Mouse (Mus musculus): ENCODE data around the gene Ifnz.
A peak's percentile ranks its signal among the peaks of the same experiment; 100 is the strongest.
"Not testable (repeated sequence)": the region's sequence is repeated elsewhere in the genome, so short reads cannot be mapped to it uniquely, and the experiment has no call there.

The Ifnz gene

DNA sequence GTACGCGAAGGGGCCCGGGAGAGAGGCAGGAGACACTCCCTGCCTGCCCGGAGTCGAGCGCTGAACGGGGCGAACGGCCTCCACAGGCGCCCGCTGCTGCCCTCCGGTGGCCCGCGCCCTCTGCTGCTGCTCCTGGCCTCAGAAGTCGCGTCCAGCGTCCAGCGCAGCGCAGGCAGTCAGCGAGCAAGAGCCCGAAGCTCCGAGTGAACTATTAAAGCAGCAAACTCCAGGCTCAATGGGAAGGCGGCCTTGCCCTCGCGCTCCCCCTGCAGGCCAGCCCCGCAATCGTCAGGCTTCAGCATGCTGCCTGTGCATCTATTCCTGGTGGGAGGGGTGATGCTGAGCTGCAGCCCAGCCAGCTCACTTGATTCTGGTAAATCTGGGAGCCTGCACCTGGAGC lies 3.5 kb downstream of the Ifnz start, which contains the start of gene Gm13276:
TSS of gene Gm13276 (plus strand) at position 301 of the 400 bp plus-strand sequence.
- DNase-seq (ENCODE audit: low spot score in 2 of 2), result not testable (repeated sequence)

DNA sequence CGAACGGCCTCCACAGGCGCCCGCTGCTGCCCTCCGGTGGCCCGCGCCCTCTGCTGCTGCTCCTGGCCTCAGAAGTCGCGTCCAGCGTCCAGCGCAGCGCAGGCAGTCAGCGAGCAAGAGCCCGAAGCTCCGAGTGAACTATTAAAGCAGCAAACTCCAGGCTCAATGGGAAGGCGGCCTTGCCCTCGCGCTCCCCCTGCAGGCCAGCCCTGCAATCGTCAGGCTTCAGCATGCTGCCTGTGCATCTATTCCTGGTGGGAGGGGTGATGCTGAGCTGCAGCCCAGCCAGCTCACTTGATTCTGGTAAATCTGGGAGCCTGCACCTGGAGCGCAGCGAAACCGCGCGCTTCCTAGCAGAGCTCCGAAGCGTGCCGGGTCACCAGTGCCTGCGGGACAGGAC lies 6.5 kb downstream of the Ifnz start, which contains the start of gene Gm13277:
TSS of gene Gm13277 (plus strand) at position 231 of the 400 bp plus-strand sequence.
- DNase-seq (ENCODE audit: low spot score in 2 of 2), result peak; percentile 61 to 76

DNA sequence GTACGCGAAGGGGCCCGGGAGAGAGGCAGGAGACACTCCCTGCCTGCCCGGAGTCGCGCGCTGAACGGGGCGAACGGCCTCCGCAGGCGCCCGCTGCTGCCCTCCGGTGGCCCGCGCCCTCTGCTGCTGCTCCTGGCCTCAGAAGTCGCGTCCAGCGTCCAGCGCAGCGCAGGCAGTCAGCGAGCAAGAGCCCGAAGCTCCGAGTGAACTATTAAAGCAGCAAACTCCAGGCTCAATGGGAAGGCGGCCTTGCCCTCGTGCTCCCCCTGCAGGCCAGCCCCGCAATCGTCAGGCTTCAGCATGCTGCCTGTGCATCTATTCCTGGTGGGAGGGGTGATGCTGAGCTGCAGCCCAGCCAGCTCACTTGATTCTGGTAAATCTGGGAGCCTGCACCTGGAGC lies 9.3 kb downstream of the Ifnz start, which contains the start of gene Gm13278:
TSS of gene Gm13278 (plus strand) at position 301 of the 400 bp plus-strand sequence.
- not testable (repeated sequence) for DNase-seq (ENCODE audit: low spot score in 2 of 2)

DNA sequence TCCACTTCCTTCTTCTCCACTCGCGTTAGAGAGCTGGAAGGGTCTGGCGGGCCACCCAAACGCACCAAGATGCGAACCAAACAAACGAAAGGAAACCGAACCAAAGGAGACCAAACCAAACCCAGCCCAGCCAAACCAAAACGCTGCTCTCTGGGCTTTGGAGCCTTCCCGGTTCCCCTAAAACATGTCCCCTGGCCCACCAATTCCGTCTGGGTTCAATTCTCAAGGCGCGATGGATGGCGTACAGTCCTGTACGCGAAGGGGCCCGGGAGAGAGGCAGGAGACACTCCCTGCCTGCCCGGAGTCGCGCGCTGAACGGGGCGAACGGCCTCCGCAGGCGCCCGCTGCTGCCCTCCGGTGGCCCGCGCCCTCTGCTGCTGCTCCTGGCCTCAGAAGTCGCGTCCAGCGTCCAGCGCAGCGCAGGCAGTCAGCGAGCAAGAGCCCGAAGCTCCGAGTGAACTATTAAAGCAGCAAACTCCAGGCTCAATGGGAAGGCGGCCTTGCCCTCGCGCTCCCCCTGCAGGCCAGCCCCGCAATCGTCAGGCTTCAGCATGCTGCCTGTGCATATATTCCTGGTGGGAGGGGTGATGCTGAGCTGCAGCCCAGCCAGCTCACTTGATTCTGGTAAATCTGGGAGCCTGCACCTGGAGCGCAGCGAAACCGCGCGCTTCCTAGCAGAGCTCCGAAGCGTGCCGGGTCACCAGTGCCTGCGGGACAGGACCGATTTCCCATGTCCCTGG lies 12.2 kb downstream of the Ifnz start, which contains the start of gene Gm13275:
TSS of gene Gm13275 (plus strand) at position 552 of the 740 bp plus-strand sequence.
- peak; percentile 59 to 89 for DNase-seq (ENCODE audit: low spot score in 2 of 2)

DNA sequence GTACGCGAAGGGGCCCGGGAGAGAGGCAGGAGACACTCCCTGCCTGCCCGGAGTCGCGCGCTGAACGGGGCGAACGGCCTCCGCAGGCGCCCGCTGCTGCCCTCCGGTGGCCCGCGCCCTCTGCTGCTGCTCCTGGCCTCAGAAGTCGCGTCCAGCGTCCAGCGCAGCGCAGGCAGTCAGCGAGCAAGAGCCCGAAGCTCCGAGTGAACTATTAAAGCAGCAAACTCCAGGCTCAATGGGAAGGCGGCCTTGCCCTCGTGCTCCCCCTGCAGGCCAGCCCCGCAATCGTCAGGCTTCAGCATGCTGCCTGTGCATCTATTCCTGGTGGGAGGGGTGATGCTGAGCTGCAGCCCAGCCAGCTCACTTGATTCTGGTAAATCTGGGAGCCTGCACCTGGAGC lies 15.2 kb downstream of the Ifnz start, which contains the start of gene Gm13279:
TSS of gene Gm13279 (plus strand) at position 301 of the 400 bp plus-strand sequence.
- not testable (repeated sequence) for DNase-seq (ENCODE audit: low spot score in 2 of 2)

DNA sequence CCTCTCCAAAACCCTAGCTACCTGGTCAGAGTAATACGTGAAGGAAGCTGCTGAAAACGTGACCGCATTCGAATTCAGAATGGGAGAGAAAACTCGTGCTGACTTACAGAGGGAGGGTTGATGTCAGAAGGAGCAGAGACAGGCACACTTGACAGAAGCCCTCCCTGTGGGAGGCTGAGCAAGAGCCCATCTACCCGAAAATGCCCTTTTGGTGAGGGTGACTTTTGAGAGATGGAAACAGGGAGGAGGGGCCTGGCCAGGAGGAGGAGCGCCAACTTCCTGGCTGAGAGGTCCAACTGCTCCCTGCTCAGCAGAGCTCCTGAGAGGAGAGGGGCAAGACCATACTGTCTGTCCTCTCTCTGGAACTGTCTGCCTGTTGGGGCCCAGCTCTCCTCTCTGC lies 17.4 kb downstream of the Ifnz start, which contains the start of gene Gm13285:
TSS of gene Gm13285 (plus strand) at position 301 of the 400 bp plus-strand sequence.
- DNase-seq (ENCODE audit: low spot score in 2 of 2), result not testable (repeated sequence)

DNA sequence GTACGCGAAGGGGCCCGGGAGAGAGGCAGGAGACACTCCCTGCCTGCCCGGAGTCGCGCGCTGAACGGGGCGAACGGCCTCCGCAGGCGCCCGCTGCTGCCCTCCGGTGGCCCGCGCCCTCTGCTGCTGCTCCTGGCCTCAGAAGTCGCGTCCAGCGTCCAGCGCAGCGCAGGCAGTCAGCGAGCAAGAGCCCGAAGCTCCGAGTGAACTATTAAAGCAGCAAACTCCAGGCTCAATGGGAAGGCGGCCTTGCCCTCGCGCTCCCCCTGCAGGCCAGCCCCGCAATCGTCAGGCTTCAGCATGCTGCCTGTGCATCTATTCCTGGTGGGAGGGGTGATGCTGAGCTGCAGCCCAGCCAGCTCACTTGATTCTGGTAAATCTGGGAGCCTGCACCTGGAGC lies 21.0 kb downstream of the Ifnz start, which contains the start of gene Gm13287:
TSS of gene Gm13287 (plus strand) at position 301 of the 400 bp plus-strand sequence.
- DNase-seq (ENCODE audit: low spot score in 2 of 2), result not testable (repeated sequence)

DNA sequence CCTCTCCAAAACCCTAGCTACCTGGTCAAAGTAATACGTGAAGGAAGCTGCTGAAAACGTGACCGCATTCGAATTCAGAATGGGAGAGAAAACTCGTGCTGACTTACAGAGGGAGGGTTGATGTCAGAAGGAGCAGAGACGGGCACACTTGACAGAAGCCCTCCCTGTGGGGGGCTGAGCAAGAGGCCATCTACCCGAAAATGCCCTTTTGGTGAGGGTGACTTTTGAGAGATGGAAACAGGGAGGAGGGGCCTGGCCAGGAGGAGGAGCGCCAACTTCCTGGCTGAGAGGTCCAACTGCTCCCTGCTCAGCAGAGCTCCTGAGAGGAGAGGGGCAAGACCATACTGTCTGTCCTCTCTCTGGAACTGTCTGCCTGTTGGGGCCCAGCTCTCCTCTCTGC lies 23.3 kb downstream of the Ifnz start, which contains the start of gene Gm13288:
TSS of gene Gm13288 (plus strand) at position 301 of the 400 bp plus-strand sequence.
- not testable (repeated sequence) for DNase-seq (ENCODE audit: low spot score in 2 of 2)

DNA sequence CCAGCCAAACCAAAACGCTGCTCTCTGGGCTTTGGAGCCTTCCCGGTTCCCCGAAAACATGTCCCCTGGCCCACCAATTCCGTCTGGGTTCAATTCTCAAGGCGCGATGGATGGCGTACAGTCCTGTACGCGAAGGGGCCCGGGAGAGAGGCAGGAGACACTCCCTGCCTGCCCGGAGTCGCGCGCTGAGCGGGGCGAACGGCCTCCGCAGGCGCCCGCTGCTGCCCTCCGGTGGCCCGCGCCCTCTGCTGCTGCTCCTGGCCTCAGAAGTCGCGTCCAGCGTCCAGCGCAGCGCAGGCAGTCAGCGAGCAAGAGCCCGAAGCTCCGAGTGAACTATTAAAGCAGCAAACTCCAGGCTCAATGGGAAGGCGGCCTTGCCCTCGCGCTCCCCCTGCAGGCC lies 23.8 kb downstream of the Ifnz start:
- not testable (repeated sequence) for DNase-seq (ENCODE audit: low spot score in 2 of 2)

DNA sequence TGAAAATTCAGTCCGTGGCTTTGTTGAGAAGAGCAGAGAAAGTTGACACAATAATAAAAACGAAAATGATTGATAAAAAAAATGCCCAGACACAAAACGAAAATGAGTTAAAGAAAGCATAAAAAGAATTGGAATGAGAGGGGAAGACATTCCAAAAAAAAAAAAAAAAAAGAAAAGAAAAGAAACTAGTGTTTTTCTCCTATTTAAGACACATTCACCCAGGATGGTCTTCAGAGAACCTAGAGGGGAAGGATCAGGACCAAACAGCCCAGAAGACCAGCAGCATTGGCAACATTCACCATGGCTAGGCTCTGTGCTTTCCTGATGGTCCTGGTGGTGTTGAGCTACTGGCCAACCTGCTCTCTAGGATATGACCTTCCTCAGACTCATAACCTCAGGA lies 34.0 kb downstream of the Ifnz start, which contains the start of gene Ifna7:
TSS of gene Ifna7 (plus strand) at position 301 of the 400 bp plus-strand sequence.
- no peak for DNase-seq (ENCODE audit: low spot score in 2 of 2)

DNA sequence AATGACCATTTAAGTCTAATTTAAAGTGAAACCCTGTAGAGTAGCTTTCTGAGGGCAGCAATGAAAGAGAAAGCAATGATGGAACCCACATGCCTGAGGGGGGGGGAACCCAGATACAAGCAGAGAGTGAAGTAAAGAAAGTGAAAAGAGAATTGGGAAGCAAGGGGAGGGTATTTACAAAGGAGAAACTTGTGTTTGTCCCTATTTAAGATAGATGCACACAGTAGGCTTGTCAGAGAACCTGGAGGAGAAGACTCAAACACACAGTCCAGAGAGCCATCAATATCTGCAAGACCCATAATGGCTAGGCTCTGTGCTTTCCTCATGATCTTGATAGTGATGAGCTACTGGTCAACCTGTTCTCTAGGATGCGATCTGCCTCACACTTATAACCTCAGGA lies 37.7 kb downstream of the Ifnz start, which contains the start of gene Ifna11:
TSS of gene Ifna11 (plus strand) at position 301 of the 400 bp plus-strand sequence.
- DNase-seq (ENCODE audit: low spot score in 2 of 2), result no peak

DNA sequence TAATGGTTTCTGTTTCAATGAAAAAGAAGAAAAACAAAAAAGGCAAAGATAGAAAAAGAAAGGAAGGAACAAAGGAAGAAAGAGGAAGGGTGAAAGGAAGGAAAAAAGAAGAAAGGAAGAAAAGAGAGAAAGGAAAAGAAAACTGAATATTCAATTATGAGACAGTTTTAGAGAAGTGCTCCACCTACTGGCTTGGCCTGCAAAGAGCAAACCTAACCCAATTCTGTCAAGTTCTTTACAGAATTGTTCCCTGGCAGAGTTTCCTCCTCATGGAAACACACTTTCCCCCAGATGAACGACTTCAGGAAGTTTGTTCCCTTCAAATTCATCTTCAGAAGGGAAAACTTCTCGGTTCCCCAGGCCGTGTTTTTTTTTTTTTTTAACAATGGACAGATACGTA lies 41.1 kb downstream of the Ifnz start:
- no peak for DNase-seq (ENCODE audit: low spot score in 2 of 2)

DNA sequence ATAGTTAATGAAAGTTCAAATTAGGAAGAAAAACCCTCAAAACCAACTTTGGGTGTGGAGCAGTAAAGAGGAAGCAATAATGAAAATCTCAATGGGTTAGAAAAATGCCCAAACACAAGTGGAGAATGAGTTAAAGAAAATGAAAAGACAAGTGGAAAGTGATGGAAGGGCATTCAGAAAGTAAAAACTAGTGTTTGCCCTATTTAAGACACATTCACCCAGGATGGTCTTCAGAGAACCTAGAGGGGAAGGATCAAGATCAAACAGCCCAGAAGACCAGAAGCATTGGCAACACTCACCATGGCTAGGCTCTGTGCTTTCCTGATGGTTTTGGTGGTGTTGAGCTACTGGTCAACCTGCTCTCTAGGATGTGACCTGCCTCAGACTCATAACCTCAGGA lies 45.2 kb downstream of the Ifnz start, which contains the start of gene Ifna6:
TSS of gene Ifna6 (plus strand) at position 301 of the 400 bp plus-strand sequence.
- DNase-seq (ENCODE audit: low spot score in 2 of 2), result not testable (repeated sequence)

DNA sequence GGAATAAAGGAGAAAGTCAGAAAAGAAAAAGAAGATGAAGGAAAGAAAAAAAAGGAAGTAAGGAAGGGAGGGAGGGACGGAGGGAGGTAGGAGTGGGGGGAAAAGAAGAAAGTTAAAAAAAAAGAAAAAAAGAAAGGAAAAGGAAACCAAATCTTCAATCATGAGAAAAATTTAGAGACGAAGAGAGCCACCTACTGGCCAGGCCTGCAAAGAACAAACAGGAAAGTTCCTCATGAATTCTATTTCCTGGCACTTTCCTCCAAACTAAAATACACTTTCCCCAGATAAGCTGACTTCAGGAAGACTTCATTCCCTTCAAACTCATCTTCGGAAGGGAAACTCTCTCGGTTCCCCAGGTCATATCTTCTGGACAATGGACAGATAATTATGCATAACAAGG lies 48.6 kb downstream of the Ifnz start:
- DNase-seq (ENCODE audit: low spot score in 2 of 2), result no peak

All from spleen, postnatal 4 days (tissue).